In the genomic region with DNA sequence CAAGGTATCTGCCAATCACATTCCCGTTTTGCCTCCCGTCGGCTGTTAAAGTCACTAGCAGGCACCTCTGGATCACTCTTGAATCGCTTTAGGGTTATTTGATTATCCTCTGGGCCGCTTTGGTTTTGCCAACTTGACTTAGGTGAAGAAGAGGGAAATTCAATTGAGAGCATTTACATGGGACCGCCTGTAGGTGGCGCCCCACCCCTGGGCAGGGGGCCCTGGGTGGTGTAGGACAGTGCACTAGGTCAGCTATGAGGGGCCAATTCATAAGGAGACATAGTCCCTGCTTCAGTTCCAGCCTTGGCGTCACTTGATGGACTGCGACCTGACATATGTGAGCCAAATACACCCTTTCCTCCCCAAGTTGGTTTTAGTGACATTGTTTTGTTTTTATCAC, we compare ENCODE assay signal across 9 mouse cellular contexts. TPM values are rescaled to one million over a fixed set of nuclear protein-coding genes. Genes with fewer than 3 reads are reported as not detected.
DNase-seq lines count a peak whose midpoint lies in the region; TF ChIP-seq lines count a peak whose summit lies in the region.
"Had no signal": no experiment of that assay in that cellular context is flagged by ENCODE, and none has a peak within 500 bp of the region (broad histone marks: within the 10 kb centered on the region; RNA-seq: fewer than 3 reads in every experiment).

No protein-coding gene starts in this region.

- H3K27ac ChIP-seq in kidney, adult 2 months (ENCODE audit: insufficient read depth, low read depth, low read length), result no peak overlapping the region
- H3K27ac ChIP-seq in ES-Bruce4 (ENCODE audit: insufficient read depth, low read length), result no peak overlapping the region
- H3K27ac ChIP-seq in bone marrow macrophage, adult 2 months (ENCODE audit: insufficient read depth, low read depth, low read length), result no peak overlapping the region
- H3K27ac ChIP-seq in forebrain, embryonic 10.5 days, result no peak overlapping the region
- H3K27ac ChIP-seq: liver, embryonic 15.5 days had no signal

- TF ChIP-seq CTCF in kidney, adult 2 months (conservative IDR thresholded peaks at IDR 0.05; ENCODE audit: insufficient read depth, insufficient read length, low read depth, low read length), result peak; percentile 79
- peak; percentile 89 for TF ChIP-seq CTCF in ES-Bruce4 (IDR thresholded peaks at IDR 0.05; ENCODE audit: low read depth, low read length)
- TF ChIP-seq CTCF in bone marrow macrophage, adult 2 months (IDR thresholded peaks at IDR 0.05; ENCODE audit: low read depth, low read length), result peak; percentile 54; the same call in 1 of the 2 replicates

- H3K27me3 ChIP-seq in kidney, adult 2 months (replicated peaks; ENCODE audit: control insufficient read depth, insufficient read depth, low read length), result no peaks in the 10 kb centered on the region
- no peaks in the 10 kb centered on the region for H3K27me3 ChIP-seq in ES-Bruce4 (ENCODE audit: control insufficient read depth, insufficient read depth, low read length, poor library complexity, severe bottlenecking)
- no peaks in the 10 kb centered on the region for H3K27me3 ChIP-seq in forebrain, embryonic 10.5 days (ENCODE audit: poor library complexity, severe bottlenecking)
- H3K27me3 ChIP-seq: liver, embryonic 15.5 days had no signal

- H3K9me3 ChIP-seq in ES-Bruce4 (replicated peaks; ENCODE audit: control insufficient read depth, insufficient read depth, low read length, poor library complexity, severe bottlenecking), result peaks cover 3% of the 10 kb centered on the region; the same call in 1 of the 2 replicates
- H3K9me3 ChIP-seq in forebrain, embryonic 10.5 days, result no peaks in the 10 kb centered on the region
- H3K9me3 ChIP-seq: liver, embryonic 15.5 days had no signal

- H3K4me1 ChIP-seq in kidney, adult 2 months (ENCODE audit: control insufficient read depth, insufficient read depth, low read length), result no peaks in the 10 kb centered on the region
- no peaks in the 10 kb centered on the region for H3K4me1 ChIP-seq in ES-Bruce4 (ENCODE audit: control insufficient read depth, insufficient read depth, low read length)
- H3K4me1 ChIP-seq in bone marrow macrophage, adult 2 months (ENCODE audit: control insufficient read depth, insufficient read depth, low read length), result no peaks in the 10 kb centered on the region
- no peaks in the 10 kb centered on the region for H3K4me1 ChIP-seq in forebrain, embryonic 10.5 days
- H3K4me1 ChIP-seq: liver, embryonic 15.5 days had no signal

- intact Hi-C loops in left cerebral cortex, postnatal 36 days (cut with DNase I), result loop anchor here (5.0 kb wide), 1 partner anchor 40 kb away; no protein-coding TSS in a partner anchor

- DNase-seq in kidney, adult 2 months, result no peak
- no peak for DNase-seq in kidney, adult 8-10 months
- peak; percentile 55 for DNase-seq in lung, postnatal 10 days
- peak; percentile 42 for DNase-seq in thymus, postnatal 0 days (ENCODE audit: low spot score)
- no peak for DNase-seq in left cerebral cortex, postnatal 36 days (ENCODE audit: low spot score in 2 of 2)
- DNase-seq in forebrain, embryonic 10.5 days (ENCODE audit: extremely low spot score, low spot score), result no peak

- 45% methylated on average over 9 of the region's 9 CpGs for WGBS in kidney, adult 2 months
- 53% methylated on average over 9 of the region's 9 CpGs for WGBS in forebrain, embryonic 10.5 days

- no peak for TF ChIP-seq POLR2A in kidney, adult 2 months (IDR thresholded peaks at IDR 0.05; ENCODE audit: low read depth, low read length)
- no peak for TF ChIP-seq POLR2A in ES-Bruce4 (IDR thresholded peaks at IDR 0.05; ENCODE audit: insufficient read depth, low read length)
- no peak for TF ChIP-seq POLR2A in bone marrow macrophage, adult 2 months (IDR thresholded peaks at IDR 0.05; ENCODE audit: borderline replicate concordance, low read depth, low read length)

- no peak overlapping the region for H3K9ac ChIP-seq in ES-Bruce4 (ENCODE audit: low read depth, poor library complexity, severe bottlenecking)
- H3K9ac ChIP-seq: liver, embryonic 15.5 days had no signal

- H3K36me3 ChIP-seq in kidney, adult 2 months (ENCODE audit: control insufficient read depth, insufficient read depth, low read length), result no peaks in the 10 kb centered on the region
- no peaks in the 10 kb centered on the region for H3K36me3 ChIP-seq in ES-Bruce4 (ENCODE audit: control insufficient read depth, insufficient read depth, low read length, poor library complexity, severe bottlenecking)
- no peaks in the 10 kb centered on the region for H3K36me3 ChIP-seq in forebrain, embryonic 10.5 days (replicated peaks)
- H3K36me3 ChIP-seq: liver, embryonic 15.5 days had no signal

- no peak for TF ChIP-seq EP300 in ES-Bruce4 (IDR thresholded peaks at IDR 0.05; ENCODE audit: insufficient read depth, low read depth, low read length)

- H3K4me3 ChIP-seq in kidney, adult 2 months (ENCODE audit: insufficient read depth, low read depth, low read length), result no peak overlapping the region
- H3K4me3 ChIP-seq in ES-Bruce4 (ENCODE audit: low read depth, low read length), result no peak overlapping the region
- H3K4me3 ChIP-seq in bone marrow macrophage, adult 2 months (ENCODE audit: insufficient read depth, low read length), result no peak overlapping the region
- no peak overlapping the region for H3K4me3 ChIP-seq in forebrain, embryonic 10.5 days
- H3K4me3 ChIP-seq: liver, embryonic 15.5 days had no signal

RNA-seq across cellular contexts. Expression of gene Pced1b, which starts 10.0 kb away (rescaled TPM):
- 5.4 and 8.2 TPM in 2 replicates for polyA plus RNA-seq in kidney, adult 2 months (2012; rRNA removed)
- polyA plus RNA-seq in ES-Bruce4 (2011; ENCODE audit: insufficient read depth, insufficient read length, low read depth, missing spikeins), result 38.2 and 41.0 TPM in 2 replicates
- 3.5 and 4.8 TPM in 2 replicates for polyA plus RNA-seq in bone marrow macrophage, adult 2 months (2012; ENCODE audit: insufficient read depth, insufficient read length, missing spikeins)
- 7.2 and 8.0 TPM in 2 replicates for polyA plus RNA-seq in thymus, postnatal 0 days (2015; fragmentation: Nextera tagmentation; extraction: Ambion mirVana)
- 1 to 10 TPM; 6.4 to 7.9 TPM for total RNA-seq in left cerebral cortex, postnatal 36 days (2021)
- 2.8 and 3.2 TPM in 2 replicates for polyA plus RNA-seq in forebrain, embryonic 10.5 days (2016; fragmentation: Nextera tagmentation; extraction: Ambion mirVana)

RNA-seq across cellular contexts. Expression of gene Amigo2, which starts 10.1 kb away (rescaled TPM):
- polyA plus RNA-seq in kidney, adult 2 months (2012; rRNA removed), result 0.77 and 0.99 TPM in 2 replicates
- polyA plus RNA-seq in ES-Bruce4 (2011; ENCODE audit: insufficient read depth, insufficient read length, low read depth, missing spikeins), result 1.5 and 1.8 TPM in 2 replicates
- polyA plus RNA-seq in bone marrow macrophage, adult 2 months (2012; ENCODE audit: insufficient read depth, insufficient read length, missing spikeins), result not detected in 2 replicates
- 1.9 and 2.8 TPM in 2 replicates for polyA plus RNA-seq in thymus, postnatal 0 days (2015; fragmentation: Nextera tagmentation; extraction: Ambion mirVana)
- total RNA-seq in left cerebral cortex, postnatal 36 days (2021), result 1 to 10 TPM; 4.2 to 7.6 TPM
- 2.5 TPM in 2 replicates for polyA plus RNA-seq in forebrain, embryonic 10.5 days (2016; fragmentation: Nextera tagmentation; extraction: Ambion mirVana)

Comparison
In these comparisons a context has a peak if more than half of its experiments do, and no peak if none do; other contexts are left out.
1. DNase-seq: peak in lung, postnatal 10 days (single experiment) and thymus, postnatal 0 days (single experiment); none in kidney, adult 2 months (single experiment), kidney, adult 8-10 months (0 of 2), left cerebral cortex, postnatal 36 days (0 of 2) and forebrain, embryonic 10.5 days (single experiment).
2. Peak in every context shown above with its lines, with median percentiles within 50 percentile points of each other: CTCF ChIP-seq.